Mouse (Mus musculus): Measurements from ENCODE around the gene Kpnb1. TPM values are rescaled to one million over a fixed set of nuclear protein-coding genes. Genes with fewer than 3 reads are reported as not detected.

The Kpnb1 gene
- total RNA-seq, 2 experiments from 2014 or later = 125 to 130 TPM

DNA sequence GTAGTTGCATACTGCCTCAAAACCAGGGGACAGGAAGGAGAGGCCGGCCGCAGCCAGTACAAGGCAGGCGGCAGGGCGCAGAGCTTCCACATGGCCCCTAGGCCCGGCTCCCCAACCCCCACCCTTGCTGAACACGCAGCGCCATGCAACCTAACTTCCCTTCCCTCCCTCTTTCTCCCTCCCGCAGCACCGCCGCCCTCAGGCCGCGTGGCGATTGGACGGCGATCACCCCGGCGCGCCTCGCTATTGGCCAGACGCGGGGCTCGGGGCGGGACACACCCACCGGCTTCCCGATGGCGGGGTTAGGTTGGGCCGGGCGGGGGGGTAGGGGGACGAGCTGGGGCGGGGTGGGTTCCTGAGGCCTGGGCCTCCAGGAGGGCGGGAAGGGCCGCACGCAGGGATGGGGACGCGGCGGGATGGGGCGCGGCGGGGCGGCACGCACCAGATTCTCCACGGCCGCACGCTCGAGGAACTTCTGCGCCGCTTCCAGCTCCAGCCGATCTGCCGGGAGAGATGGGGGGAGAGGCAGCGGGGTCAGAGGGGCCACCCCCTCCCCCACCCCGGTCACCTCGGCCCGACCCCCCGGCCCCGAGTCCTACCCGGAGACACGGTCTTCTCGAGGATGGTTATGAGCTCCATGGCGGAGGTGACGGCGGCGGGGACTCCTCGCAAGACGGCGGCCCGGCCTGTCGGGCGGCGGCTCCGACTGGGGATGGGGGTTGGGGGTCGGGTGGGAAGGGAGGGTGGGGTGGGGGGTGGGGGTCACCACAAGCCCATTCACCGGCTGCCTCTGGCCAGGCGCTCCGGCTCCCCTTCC lies 526 bp downstream of the Kpnb1 start:
- DNase-seq (ENCODE audit: low spot score in 2 of 2) = peak; percentile 96 to 97

DNA sequence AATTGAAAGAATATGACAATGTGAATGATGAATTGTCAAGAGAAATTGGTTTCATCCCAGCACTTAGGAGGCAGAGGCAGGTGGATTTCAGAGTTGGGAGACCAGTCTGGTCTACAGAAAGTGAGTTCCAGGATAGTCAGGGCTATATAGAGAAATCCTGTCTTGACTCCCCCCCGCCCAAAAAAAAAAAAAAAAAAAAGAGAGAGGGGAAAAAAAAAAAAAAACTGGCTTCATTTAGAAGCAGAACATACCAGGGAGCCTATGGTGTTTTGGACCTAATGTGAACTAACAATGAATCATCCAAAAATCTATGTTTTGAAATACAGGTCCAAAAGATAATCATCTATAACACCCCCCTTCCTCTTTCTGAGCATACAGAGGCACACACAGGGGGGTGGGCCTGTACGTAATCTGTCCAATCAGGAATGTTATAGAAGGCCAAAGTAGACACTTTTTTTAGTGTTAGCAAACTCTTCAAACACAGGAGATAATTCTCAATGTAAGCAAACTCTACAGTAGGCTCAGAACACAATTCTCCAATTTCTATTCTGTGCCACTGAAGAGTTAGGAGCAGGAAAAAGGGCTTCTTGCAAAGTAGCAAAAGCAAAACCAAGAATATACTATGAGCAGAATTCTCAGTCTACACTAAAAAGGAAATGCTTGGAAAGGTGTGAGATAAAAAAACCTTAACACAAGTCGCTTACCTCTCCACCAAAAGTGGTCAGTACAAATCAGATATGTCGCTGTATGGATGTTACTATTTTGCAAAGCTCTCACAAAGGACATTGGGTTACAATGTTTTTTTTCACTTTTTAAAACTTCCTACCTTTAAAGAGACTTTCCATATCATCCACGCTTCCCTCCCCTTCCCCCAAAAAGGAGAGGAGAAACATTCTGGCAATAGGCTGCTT lies 1.7 kb downstream of the Kpnb1 start:
- DNase-seq (ENCODE audit: low spot score in 2 of 2) = no peak

DNA sequence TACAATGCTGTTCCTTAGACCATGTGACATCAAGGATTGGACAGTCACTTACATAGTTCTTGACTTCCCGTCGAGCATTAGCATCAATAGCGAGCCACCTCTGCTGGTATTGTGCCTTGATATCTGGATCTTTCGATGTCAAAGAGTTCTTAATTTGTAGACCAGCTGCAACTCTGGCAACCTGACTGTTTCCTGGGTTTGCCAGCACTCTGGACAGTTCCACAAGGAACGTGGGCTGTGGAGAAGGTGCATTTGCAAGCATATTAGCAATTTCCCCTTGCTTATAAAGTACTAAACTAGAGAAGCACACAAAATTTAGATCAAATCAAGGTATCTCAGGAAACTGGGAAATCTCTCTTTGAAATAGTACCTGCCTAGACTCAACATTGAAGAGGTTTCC lies 2.8 kb downstream of the Kpnb1 start:
- DNase-seq (ENCODE audit: low spot score in 2 of 2) = no peak

DNA sequence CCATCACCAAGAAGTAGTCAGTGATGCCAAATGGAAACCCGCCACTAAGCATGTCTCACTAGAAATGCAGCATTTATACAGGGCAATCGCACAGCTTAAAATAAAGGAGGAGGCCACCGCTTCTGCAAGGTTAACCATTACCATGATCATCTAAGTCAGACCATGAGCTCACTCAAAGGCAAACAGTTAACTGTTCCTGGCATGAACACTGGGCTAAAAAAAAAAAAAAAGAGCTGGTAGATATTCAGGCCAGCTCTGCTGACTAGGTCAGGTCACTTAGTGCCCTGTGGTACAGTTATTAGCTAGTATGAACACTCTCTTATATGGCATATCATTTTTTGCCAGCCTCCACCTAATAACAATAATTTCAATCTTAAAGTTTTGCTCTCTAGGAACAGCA lies 5.2 kb downstream of the Kpnb1 start:
- DNase-seq (ENCODE audit: low spot score in 2 of 2) = no peak

DNA sequence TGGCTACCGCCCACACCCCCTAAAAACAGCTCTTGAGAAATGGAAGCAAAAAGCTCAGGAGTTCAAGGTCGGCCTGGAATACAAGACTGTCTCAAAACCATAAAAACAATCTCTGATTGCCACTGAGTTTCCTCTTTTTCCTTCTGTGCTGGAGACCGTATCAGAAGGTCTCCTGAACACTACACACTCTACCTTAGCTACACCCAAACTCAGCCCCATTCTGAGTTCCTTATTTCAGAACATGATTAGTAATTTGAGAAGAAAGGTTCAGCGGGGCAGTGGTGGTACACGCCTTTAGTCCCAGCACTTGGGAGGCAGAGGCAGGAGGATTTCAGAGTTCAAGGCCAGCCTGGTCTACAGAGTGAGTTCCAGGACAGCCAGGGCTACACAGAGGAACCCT lies 6.6 kb downstream of the Kpnb1 start:
- no peak for DNase-seq (ENCODE audit: low spot score in 2 of 2)

DNA sequence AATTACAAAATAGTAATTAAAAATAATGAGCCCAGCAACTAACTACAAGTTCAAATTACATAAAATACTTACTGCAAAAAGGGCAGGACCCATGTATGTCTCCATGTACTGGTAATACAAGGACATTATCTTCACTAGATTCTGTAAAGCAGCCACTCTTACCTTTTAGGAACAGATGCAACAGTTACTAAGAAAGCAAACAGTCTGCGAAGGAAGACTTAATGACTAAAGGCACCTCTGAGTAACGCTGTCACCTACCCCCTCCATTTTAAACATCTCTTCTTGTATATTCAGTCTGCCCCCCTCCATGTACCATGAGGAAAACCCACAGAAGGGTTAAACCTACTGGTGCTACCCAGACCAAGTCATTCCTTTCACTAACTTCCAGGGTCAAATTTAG lies 9.5 kb downstream of the Kpnb1 start:
- DNase-seq (ENCODE audit: low spot score in 2 of 2) = no peak

DNA sequence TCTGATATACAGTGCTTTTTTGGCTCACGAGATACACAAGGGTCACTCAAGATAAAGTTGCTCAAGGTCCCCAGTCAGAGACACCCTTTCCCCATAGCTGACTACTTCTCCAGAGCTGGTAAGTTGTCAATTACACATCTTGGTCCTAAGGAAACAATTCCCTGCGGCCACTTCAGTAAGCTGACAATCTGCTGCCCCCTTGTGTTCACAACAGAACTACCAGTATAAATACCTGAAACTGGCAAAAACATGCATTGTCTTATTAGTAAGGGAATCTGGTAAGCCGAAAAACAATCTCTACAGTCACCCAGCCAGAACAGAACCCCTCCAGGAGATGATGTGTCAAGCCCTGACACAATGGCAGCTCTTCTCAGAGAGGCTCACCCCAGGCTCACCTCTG lies 10.8 kb downstream of the Kpnb1 start:
- peak in 1 of 2 experiments; percentile 79 for DNase-seq (ENCODE audit: low spot score in 2 of 2)

DNA sequence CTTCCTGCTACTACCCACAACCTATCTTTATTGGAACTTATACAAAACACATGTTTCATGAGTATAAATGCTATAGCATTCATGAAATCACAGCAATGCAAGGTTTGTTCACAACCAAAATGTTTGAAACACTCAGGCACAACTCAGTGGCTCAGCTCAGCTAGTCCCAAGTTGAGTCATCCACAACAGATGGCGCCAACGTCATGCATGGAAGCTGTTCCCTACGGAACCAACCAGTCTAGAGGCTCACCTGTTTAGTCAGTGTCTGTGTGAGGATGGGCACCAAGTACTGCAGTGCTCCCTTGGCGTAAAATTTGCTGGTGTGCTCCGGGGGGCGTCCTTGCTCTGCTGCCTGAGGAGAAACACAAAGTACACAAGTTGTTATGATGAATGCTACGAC lies 12.2 kb downstream of the Kpnb1 start:
- peak; percentile 53 to 80 for DNase-seq (ENCODE audit: low spot score in 2 of 2)

DNA sequence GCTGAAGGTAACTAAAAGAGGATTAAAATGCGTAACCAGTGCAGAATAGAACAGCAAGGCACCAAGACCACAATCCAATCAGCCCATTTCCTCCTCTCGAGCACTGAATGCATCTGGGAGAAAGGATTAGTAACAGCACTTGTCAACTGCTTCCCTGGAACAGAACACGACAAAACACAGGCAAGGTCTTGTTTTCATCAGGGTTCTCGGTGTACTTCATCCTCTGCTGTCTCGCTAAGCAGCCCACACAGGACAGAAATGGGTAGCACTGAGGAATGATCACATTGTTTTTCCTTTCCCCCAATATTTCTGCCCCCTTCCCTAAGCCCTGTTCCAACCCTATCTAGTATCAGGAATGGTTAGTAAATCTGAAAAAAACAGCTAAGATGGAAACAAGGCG lies 27.3 kb downstream of the Kpnb1 start:
- DNase-seq (ENCODE audit: low spot score in 2 of 2) = peak in 1 of 2 experiments; percentile 77

DNA sequence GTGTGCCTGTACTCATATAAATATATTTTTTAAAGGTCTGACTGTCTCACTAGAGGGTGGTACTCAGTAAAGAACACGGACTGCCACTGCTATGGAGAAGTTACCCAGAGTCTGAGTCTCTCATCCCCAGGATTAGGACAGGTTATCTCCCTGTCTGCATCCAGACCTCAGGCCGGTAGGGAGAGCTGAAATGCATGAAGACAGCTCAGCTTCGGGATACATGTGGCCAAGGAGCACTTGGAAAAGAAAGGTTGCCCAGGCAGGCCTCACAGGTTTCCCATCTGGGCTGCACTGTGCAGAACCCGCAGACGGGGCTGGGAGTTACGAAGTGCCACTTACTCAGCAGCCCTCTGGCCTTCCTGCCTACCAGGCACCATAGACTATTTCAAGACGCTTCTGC lies 30.7 kb downstream of the Kpnb1 start:
- DNase-seq (ENCODE audit: low spot score in 2 of 2) = no peak

DNA sequence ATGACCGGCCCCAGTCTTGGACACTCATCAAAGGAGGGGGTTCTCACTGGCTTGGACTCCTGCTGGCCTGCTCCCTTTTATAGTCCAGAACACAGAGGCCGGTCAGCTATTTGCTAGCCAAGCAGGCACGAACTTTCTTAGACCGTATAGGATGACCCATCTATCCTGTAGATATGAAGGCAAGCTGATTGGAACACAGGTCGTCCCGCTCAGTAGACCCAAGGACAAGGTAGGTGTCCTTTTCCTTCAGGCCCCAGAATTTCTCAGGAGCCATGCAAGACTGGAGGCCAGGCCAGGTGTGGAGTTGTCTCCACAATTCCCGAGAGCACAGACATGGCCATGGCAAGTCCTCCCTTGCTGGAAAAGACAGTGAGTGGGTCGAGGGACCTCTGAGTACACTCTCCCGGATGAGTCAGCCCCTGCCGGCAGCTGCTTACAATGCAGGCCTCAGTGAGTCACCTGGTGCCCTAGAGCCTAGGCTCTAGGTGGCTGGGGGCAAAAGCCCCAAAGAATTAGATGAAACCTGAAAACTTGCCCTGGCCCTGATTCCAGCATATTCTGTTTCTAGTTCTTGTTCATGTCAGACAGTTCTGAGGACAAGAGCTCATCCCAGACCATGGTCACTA lies 34.9 kb downstream of the Kpnb1 start:
- DNase-seq (ENCODE audit: low spot score in 2 of 2) = no peak

DNA sequence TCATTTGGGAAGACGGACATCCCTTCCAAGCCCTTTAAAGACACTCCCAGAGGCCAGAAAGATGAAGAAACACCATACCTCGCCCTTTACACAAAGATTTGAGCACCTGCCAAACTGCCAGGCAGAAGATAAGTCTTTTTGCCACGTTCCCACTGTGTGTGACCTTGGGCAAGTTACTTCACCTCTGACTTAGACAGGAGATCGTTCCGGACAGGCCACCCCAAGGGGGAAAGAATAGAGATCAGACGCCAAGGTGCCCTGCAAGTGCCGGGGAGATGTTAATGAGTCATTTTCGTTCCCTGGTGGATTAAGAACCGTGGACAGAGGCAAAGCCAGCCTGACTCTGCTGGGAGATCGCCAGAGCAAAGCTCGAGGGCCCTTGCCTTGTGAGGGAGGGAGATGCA lies 35.7 kb downstream of the Kpnb1 start:
- no peak for DNase-seq (ENCODE audit: low spot score in 2 of 2)

DNA sequence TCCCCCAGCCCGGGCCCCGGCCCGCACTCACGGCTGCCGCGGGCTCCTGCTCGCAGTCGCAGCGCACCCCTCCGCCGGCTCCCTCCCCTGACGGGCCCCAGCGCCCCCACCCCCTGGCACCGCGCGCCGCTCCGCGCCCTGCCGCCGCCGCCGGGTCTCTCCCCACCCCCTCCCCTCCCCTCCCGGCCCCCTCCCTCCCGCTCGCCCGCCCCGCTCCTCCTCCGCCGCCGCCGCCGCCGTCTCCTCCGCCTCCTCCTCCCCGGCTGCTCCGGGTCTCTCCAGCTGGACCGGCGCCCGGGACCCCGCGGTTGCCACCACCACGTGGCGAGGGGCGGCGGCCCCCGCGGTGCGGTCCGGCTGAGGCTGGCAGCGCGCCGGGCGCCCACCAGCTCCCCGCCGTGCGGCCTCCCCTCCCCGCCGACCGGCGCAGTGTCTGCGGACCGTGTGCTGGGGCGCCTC lies 36.3 kb downstream of the Kpnb1 start, which contains the start of gene Tbkbp1:
Gene Tbkbp1, minus strand, starts transcription at position 153 of the 459 bp plus-strand sequence.
- no peak for DNase-seq (ENCODE audit: low spot score in 2 of 2)

DNA sequence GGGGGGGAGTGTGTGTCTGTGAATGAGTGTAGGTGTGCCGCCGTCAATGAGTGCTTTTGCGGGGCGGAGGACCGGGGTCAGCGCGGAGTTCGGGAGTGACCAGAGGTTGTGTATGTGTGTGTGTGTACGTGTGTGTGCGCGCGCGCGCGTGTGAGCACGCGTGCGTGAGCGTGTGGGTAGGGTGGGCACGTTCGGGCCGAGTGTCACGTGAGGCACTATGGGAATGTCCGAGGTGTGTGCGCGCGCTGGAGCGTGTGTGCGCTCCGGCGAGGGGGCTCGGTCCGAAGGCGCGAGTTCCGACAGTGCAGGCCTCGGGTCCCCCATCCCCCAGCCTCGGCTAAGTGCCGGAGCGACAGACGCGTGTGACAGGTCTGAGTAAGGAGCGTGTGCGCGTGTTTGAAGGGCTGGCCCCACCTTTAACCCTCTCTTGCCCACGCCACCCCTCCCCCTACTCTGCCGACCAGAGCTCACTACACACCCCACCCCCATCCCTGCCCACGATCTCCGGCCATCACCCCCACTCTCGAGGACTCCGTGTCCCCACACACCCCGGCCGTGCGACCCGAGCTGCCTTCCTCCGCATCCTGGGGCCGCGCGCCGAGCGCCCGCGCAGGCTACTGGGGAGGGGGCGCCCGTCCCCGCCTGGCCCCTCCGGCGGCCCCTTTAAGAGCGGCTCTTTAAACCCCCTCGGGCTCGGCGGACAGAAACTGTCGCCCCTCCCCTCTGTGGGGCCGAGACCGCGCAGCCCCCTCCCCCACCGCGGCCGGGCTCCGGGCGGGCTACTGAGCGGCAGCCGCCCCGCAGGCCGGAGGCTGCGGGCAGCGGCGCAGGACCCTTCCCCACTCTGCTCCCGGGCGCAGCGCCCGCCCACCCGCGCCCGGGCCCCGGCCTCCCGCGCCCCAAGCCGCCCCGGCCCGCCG lies 37.0 kb downstream of the Kpnb1 start:
- DNase-seq (ENCODE audit: low spot score in 2 of 2) = peak in 1 of 2 experiments; percentile 66

DNA sequence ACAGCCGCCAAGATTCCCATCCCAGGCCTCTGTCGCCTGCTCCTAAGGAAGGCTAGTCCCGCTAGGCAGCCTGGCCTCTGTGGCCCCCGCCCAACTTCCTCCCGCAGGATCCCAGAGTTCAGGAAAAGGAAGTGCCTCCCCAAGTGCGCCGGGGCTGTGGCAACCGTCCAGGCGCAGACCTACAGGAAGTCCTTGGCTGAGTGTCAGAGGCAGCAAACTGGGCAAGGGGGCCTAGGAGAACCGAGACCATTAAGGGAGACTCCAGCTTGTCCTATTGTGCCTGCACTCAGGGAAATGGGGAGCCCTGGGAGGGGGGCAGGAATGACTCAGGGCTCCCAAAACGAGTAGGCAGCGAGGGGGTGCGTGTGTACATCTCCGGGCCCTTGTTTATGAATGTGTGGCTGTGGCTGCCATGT lies 37.7 kb downstream of the Kpnb1 start:
- DNase-seq (ENCODE audit: low spot score in 2 of 2) = peak in 1 of 2 experiments; percentile 75

DNA sequence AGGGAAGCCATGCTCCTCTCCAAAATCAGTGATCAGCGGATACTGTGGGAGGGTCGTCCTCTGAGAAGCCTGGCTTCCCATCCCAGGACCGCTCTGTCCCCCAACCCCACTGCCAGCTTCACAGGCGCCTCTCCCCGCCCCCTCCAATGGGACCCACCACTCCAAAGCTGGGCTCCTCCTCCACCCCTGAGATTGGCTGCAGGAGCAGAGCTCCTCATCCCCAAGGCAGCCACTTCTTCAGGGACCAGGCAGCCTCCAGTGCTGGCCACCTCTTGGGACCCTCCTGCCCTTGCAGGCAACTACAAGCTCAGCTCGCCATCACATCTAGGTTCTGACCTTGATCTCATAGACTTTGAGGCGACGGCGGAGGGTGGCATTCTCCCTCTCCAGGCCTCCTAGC lies 38.7 kb downstream of the Kpnb1 start:
- DNase-seq (ENCODE audit: low spot score in 2 of 2) = no peak

DNA sequence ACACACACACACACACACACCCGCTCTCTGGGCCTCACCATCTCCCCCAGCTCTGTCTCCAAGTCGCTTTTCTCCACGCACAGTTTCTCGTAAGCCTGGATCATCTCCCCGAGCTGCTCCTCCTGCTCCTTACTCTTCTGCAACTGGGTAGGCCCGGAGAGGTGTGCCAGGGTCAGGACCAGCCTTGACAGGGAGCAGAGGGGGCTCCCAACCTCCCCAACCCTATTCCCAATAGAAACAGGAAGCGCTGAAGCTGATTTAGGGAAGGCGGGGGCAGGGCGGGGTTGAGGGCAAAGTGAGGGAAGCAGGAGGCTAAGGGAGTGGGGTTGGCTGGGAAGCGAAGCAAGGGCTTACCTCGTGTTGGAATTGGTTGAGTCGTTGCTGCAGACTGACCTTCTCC lies 39.1 kb downstream of the Kpnb1 start:
- no peak for DNase-seq (ENCODE audit: low spot score in 2 of 2)

DNA sequence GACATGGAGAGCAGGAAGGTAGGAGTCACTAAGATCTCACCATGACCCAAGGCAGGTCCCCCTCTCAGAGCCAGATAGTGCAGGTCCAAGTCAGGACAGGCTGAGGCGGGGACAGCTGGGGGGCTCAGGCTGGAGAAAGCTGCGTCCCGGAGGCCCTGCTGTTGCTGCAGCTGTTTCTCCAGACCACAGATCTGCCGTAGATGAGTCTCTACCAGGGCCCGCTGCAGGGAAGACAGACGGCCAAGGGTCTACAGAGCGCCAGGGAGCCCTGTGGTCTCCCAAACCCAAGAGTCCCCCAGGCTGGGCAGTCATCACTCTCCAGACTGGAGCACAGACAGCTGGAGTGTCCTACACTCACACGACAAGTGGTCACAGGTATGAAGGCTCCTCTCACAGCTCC lies 40.3 kb downstream of the Kpnb1 start:
- DNase-seq (ENCODE audit: low spot score in 2 of 2) = no peak

DNA sequence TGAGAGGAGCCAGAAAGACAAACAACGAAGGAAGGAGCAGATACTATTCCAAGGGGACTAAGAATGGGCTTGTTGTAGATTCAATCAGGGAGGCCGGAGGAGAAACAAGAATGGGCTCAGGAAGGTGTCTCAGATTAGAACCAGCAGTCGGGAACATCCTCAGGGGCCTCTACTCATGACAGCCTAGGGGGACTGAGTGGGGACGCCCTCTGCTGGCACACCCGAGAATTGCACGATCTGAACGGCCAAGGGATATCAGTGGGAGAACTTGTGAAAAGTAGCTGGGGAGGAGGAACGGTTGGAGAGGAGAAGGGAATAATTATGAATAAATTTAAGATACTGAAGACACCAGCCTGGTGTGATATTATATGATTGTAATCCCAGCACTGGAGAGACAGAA lies 41.0 kb downstream of the Kpnb1 start:
- DNase-seq (ENCODE audit: low spot score in 2 of 2) = peak; percentile 73 to 88

DNA sequence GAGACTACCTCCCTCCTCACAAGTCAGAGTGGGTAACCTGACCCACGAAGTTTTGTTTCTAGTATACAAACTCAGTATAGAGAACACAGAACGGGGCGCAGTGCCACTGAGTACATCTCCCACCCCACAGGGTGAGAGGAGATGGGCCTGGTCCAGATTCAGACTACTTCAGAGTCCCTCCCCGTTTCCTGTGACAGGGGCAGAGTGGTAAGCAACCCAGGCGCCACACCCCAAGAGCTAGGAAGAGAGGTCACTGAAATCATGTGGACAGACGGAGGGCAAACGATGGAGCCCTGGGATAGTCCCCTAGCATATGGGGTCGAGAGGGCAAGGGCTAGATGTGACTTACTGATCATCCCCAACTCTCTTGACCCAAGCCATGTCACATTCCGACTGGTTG lies 41.7 kb downstream of the Kpnb1 start:
- no peak for DNase-seq (ENCODE audit: low spot score in 2 of 2)

DNA sequence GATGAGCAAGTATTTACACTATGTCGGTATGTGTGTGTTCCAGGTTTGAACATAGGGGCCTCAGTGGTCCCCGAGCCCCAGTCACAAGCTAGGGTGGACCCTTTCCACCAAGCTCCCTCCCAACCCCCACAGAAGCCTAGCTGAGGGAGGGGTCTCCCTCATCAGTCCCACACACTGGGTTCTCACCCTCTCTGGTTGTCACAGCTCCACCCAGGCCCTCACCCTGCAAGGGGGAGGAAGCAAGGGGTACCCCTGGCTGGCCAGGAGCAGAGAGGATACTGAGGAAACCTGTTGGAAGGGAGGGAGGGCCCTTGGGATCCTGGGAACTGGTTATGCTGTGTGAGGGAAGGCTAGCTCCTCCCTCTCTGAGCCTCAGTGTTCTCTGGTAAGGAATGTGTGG lies 42.4 kb downstream of the Kpnb1 start:
- DNase-seq (ENCODE audit: low spot score in 2 of 2) = no peak
